Mouse (Mus musculus): Measurements from ENCODE around the gene Nav1. TPM values are rescaled to one million over a fixed set of nuclear protein-coding genes. Genes with fewer than 3 reads are reported as not detected.

Gene Nav1
- polyA plus RNA-seq, 1 experiment from 2014 or later, result 16.6 TPM

- H3K36me3 ChIP-seq, result no peaks in the 10 kb centered on the region
- H3K9ac ChIP-seq, result no peak overlapping the region
- 83% methylated on average over 6 of the region's 6 CpGs for WGBS
- no peak for ATAC-seq (replicated peaks; ENCODE audit: low FRiP score)
- H3K27ac ChIP-seq, result no peak overlapping the region
- no peaks in the 10 kb centered on the region for H3K27me3 ChIP-seq
- no peaks in the 10 kb centered on the region for H3K9me3 ChIP-seq (replicated peaks)
- no peaks in the 10 kb centered on the region for H3K4me1 ChIP-seq
- no peak overlapping the region for H3K4me2 ChIP-seq
- H3K4me3 ChIP-seq (replicated peaks), result no peak overlapping the region
Observed at GRCm38 (mm10) chr1:135593560-135594278, 13.4 kb downstream of the Nav1 start.

DNA sequence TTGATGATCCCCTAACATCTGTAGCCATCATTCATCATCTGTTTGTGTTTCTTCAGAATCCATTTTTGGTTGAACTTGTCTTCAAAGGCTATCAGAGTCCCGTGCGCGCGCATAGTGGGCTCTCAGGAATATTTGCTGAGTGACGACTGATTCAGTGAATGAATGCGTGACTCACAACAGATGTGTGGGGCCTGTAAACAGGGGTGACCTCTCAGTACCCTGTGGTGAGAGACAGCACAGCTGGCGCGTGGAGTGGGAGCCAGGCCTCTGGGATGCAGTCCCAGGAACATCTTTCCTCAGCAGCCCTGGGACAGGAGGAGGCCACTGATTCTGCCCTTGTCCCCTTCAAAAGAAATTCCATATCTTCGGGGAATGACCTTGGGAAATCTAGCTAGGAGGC lies 16.3 kb downstream of the Nav1 start:
- no peaks in the 10 kb centered on the region for H3K27me3 ChIP-seq
- no peak overlapping the region for H3K4me2 ChIP-seq
- H3K9ac ChIP-seq, result no peak overlapping the region
- WGBS, result 69% methylated on average over 9 of the region's 9 CpGs
- H3K9me3 ChIP-seq (replicated peaks), result no peaks in the 10 kb centered on the region
- no peaks in the 10 kb centered on the region for H3K36me3 ChIP-seq
- no peak overlapping the region for H3K4me3 ChIP-seq (replicated peaks)
- peaks cover 4% of the 10 kb centered on the region for H3K4me1 ChIP-seq
- no peak overlapping the region for H3K27ac ChIP-seq
- ATAC-seq (replicated peaks; ENCODE audit: low FRiP score), result no peak

- ATAC-seq (replicated peaks; ENCODE audit: low FRiP score), result no peak
- H3K4me3 ChIP-seq (replicated peaks), result no peak overlapping the region
- H3K27me3 ChIP-seq, result peaks cover 10% of the 10 kb centered on the region
- no peaks in the 10 kb centered on the region for H3K36me3 ChIP-seq
- no peak overlapping the region for H3K27ac ChIP-seq
- no peak overlapping the region for H3K9ac ChIP-seq
- H3K9me3 ChIP-seq (replicated peaks), result no peaks in the 10 kb centered on the region
- no peak overlapping the region for H3K4me2 ChIP-seq
- 55% methylated on average over 3 of the region's 3 CpGs for WGBS
- peaks cover 19% of the 10 kb centered on the region for H3K4me1 ChIP-seq
Observed at GRCm38 (mm10) chr1:135588973-135589372, 18.1 kb downstream of the Nav1 start.

- Histone ChIP-seq H3K4me2 (no peak overlapping the region), H3K4me3 (replicated peaks) (no peak overlapping the region), H3K4me1 (peaks cover 40% of the 10 kb centered on the region), H3K27me3 (peaks cover 17% of the 10 kb centered on the region), H3K9ac (no peak overlapping the region), H3K27ac (no peak overlapping the region), H3K36me3 (no peaks in the 10 kb centered on the region), H3K9me3 (replicated peaks) (no peaks in the 10 kb centered on the region)
- no peak for ATAC-seq (replicated peaks; ENCODE audit: low FRiP score)
Observed at GRCm38 (mm10) chr1:135586903-135587302, 20.2 kb downstream of the Nav1 start.

DNA sequence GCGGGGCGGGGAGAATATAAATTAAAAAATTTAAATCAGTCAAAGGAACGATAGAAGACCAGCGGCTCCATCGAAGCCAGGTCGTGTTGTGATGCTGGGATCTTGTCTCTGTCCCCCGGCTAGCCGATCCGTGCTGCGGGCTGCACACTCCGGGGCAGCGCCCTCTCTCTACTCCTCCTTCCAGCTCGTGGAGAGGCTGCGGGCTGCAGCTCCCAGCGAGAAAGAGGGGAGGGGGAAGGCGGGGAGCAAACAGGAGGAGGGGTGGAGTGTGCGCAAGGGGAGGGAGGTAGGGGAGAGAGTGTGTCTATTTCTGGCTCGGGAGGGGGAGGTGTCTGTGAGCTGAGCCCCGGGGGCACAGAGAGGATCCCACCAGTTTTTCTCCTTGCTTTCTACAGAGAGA lies 21.5 kb downstream of the Nav1 start:
- ATAC-seq (replicated peaks; ENCODE audit: low FRiP score), result peak; percentile 46; the same call in 1 of the 2 replicates
- H3K27me3 ChIP-seq, result peaks cover 17% of the 10 kb centered on the region
- H3K4me1 ChIP-seq, result peaks cover 50% of the 10 kb centered on the region
- peak overlapping the region; percentile 41 for H3K9ac ChIP-seq
- H3K36me3 ChIP-seq, result no peaks in the 10 kb centered on the region
- peak overlapping the region; percentile 58 for H3K4me3 ChIP-seq (replicated peaks)
- peak overlapping the region; percentile 49; the same call in 1 of the 2 replicates for H3K27ac ChIP-seq
- WGBS, result under 1% methylated on average over 19 of the region's 19 CpGs
- H3K4me2 ChIP-seq, result peak overlapping the region; percentile 86
- H3K9me3 ChIP-seq (replicated peaks), result no peaks in the 10 kb centered on the region

DNA sequence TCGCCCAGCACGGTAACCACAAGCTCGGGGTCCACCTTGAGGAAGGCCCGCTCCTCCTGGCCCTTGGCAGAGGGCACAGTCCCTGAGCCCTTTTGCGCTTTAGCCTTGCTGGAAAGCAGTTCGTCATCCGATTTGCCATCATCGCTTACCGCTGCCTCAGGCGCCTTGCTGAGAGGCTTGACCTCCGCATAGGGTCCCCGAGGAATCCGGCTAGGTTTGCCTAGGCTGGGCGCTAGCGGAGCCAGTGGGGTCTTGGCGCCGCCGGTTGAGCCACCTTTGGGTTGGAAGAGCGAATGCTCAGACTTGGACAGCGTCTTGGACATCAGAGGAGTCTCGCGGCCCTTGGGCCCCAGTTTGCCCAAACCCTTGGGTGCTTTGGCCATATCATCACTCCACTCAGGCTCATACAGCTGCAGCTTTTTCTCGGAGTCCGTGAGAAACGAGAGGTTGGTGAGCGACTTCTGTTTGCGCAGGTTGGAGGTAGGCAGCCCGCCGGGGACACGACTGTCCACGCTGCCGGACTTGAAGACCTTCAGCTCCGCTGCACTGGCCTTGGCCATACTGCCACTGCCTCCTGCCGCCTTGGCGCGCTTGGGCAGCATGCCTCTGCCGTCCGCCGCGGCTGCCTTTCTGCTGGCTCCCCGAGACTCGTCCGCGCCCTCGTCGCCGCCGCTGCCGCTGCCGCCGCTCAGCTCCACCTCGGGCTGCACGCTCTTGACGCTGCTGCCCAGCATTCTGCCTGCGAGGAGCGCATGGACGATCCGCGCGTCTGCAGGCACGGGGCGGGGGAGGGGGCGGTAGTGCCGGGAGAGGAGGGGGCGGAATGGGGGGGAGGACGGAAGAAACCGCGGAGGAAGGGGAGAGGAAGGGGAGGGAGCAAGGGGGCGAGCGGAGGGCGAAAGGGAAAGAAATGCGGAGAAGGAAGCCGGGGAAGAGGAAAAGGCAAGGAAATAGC lies 22.2 kb downstream of the Nav1 start:
- peak overlapping the region; percentile 86 for H3K4me2 ChIP-seq
- H3K36me3 ChIP-seq, result no peaks in the 10 kb centered on the region
- peak overlapping the region; percentile 58 for H3K4me3 ChIP-seq (replicated peaks)
- H3K27me3 ChIP-seq, result peaks cover 17% of the 10 kb centered on the region
- WGBS, result 2% methylated on average over 72 of the region's 73 CpGs
- ATAC-seq (replicated peaks; ENCODE audit: low FRiP score), result peak; percentile 35
- H3K4me1 ChIP-seq, result peaks cover 56% of the 10 kb centered on the region
- peak overlapping the region; percentile 49 for H3K27ac ChIP-seq
- H3K9ac ChIP-seq, result peak overlapping the region; percentile 41
- no peaks in the 10 kb centered on the region for H3K9me3 ChIP-seq (replicated peaks)

DNA sequence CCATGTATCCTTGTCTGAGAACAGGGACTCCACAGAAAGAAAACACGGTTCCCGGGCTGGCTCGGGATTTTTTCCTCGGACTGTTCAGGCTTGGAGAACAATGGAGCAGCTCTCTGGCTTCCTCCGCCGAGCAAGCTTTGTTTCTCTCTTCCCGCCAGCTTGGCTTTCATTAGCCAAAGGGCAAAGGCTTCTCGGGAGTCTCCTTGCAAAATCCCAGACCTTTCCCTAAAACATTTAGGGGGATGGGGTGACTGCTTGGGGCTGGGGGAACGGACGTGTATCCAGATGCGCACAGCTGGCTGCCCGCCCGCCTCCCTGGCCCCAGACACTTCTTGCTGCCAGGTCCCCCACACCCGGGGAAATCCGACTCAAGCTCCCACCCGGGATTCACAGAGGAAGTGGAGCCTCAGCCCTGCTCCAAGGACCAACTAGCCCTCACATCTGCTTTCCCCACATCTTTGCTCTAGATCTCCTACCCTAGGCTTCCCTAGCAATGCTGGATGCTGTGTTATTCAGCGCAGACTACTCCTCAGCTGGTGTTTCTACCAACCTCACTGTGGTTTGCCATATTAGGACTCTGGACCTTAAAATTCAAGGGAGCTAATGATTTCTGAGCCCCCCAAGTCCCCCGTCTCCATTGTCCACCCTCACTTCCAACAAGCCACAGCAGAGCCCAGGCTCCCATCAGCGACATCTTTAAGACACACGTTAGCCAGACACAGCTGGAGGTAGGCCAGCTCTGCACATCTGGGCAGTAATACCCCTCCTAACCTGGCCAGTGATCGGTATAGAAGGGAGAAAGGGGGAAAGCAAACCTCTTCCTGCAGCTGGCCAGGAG lies 23.2 kb downstream of the Nav1 start:
- Histone ChIP-seq H3K4me1 (peaks cover 66% of the 10 kb centered on the region), H3K9me3 (replicated peaks) (no peaks in the 10 kb centered on the region), H3K4me3 (replicated peaks) (peak overlapping the region; percentile 58), H3K27ac (peak overlapping the region; percentile 82), H3K4me2 (peak overlapping the region; percentile 86), H3K36me3 (no peaks in the 10 kb centered on the region), H3K27me3 (peaks cover 17% of the 10 kb centered on the region), H3K9ac (peak overlapping the region; percentile 41)
- 5% methylated on average over 21 of the region's 21 CpGs for WGBS
- ATAC-seq (replicated peaks; ENCODE audit: low FRiP score), result 0 out of 2 replicates have a peak, but pooled peaks have one; percentile 3

DNA sequence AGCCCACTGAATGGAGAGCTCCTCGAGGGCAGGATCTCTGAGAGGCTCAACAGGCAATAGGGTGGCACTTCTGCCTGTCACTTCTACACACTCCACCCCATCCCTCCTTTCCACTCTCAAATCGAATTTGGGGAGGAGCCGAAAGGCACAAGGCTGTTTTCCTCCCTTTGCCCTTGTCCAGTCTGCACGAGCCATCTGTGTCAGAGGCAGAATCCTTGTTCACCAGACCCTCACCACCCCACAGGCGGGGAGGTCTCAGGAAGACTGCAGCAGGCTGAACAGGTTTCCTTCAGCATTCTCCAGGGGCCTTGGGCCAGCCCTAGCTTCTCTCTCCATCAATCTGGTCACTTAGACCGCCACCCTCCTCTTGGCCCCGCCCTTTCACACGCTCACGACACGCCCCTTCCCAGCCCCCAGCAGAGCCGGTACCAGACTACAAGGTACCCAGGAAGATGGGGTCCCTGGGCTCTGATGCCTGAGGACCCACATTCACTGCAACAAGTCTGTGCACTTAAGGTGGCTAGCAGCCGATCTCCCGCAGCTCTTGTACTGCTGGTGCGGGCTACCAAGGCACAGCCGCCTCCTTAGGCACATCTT lies 23.9 kb downstream of the Nav1 start:
- Histone ChIP-seq H3K9ac (peak overlapping the region; percentile 41), H3K27me3 (peaks cover 17% of the 10 kb centered on the region), H3K36me3 (no peaks in the 10 kb centered on the region), H3K4me1 (peaks cover 73% of the 10 kb centered on the region), H3K4me3 (replicated peaks) (peak overlapping the region; percentile 58), H3K9me3 (replicated peaks) (no peaks in the 10 kb centered on the region), H3K27ac (peak overlapping the region; percentile 82), H3K4me2 (peak overlapping the region; percentile 86)
- 4% methylated on average over 15 of the region's 15 CpGs for WGBS
- peak; percentile 33 for ATAC-seq (replicated peaks; ENCODE audit: low FRiP score)

DNA sequence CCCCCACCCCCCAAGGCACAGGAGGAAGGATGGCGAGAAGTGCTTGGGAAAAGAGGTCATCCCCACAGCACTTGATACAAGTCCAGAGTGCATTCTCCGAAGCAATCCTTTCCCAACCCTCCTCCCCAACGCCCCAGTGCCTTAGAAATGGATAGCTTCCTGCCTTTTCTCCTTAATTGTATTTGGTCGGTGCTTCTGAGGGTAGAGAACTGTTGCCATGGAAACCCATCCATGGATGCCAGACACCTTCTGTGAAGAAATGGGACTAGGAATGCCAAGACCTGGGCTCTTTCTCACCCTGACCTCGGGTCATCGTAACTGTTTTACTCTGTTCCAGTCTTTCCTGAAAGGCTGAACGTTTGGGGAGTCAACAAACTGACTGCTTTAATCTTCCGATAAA lies 26.1 kb downstream of the Nav1 start:
- H3K9ac ChIP-seq, result no peak overlapping the region
- peaks cover 83% of the 10 kb centered on the region for H3K4me1 ChIP-seq
- no peak for ATAC-seq (replicated peaks; ENCODE audit: low FRiP score)
- H3K4me2 ChIP-seq, result no peak overlapping the region
- H3K36me3 ChIP-seq, result no peaks in the 10 kb centered on the region
- peaks cover 17% of the 10 kb centered on the region for H3K27me3 ChIP-seq
- H3K27ac ChIP-seq, result no peak overlapping the region
- no peaks in the 10 kb centered on the region for H3K9me3 ChIP-seq (replicated peaks)
- H3K4me3 ChIP-seq (replicated peaks), result no peak overlapping the region
- 46% methylated on average over 8 of the region's 8 CpGs for WGBS

GRCm38 (mm10) chr1:135579111-135579510 lies 28.0 kb downstream of the Nav1 start:
- peaks cover 67% of the 10 kb centered on the region for H3K4me1 ChIP-seq
- peaks cover 8% of the 10 kb centered on the region for H3K27me3 ChIP-seq
- no peak overlapping the region for H3K9ac ChIP-seq
- no peaks in the 10 kb centered on the region for H3K36me3 ChIP-seq
- no peak overlapping the region for H3K4me3 ChIP-seq (replicated peaks)
- no peak overlapping the region for H3K27ac ChIP-seq
- H3K9me3 ChIP-seq (replicated peaks), result no peaks in the 10 kb centered on the region
- ATAC-seq (replicated peaks; ENCODE audit: low FRiP score), result no peak
- 31% methylated on average over 3 of the region's 3 CpGs for WGBS
- no peak overlapping the region for H3K4me2 ChIP-seq

DNA sequence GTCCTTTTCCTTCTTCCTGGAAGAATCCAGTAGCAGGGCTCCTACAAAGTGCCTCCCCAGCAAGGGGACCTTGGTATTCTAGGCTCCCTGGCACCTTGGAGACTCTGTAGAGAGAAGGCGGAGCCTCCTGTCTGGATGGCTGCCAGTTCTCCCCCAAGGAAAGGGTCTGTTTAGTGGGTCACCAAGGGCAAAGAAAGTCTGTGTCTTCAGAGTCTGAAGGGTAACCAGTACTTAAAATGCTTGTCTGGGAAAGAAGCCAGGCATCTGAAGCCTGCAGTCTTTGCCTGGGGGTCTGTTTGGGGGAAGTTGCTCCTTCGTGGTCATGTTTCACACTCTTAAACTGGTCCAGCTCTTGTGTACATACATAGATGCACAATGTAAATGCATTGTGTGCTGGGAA lies 29.3 kb downstream of the Nav1 start:
- Histone ChIP-seq H3K36me3 (no peaks in the 10 kb centered on the region), H3K27ac (peak overlapping the region; percentile 59), H3K4me2 (no peak overlapping the region), H3K9ac (no peak overlapping the region), H3K4me3 (replicated peaks) (no peak overlapping the region), H3K4me1 (peaks cover 54% of the 10 kb centered on the region), H3K27me3 (no peaks in the 10 kb centered on the region), H3K9me3 (replicated peaks) (no peaks in the 10 kb centered on the region)
- ATAC-seq (replicated peaks; ENCODE audit: low FRiP score), result 0 out of 2 replicates have a peak, but pooled peaks have one; percentile 13
- WGBS, result 51% methylated on average over 2 of the region's 2 CpGs
